Mouse (Mus musculus): Measurements from ENCODE around the gene Ap1s1. TPM values are rescaled to one million over a fixed set of nuclear protein-coding genes. Genes with fewer than 3 reads are reported as not detected.
A peak's percentile ranks its signal among the peaks of the same experiment; 100 is the strongest.

Gene Ap1s1
- polyA plus RNA-seq, 1 experiment = 168 TPM

- no peak for DNase-seq
- no peaks in the 10 kb centered on the region for H3K27me3 ChIP-seq (ENCODE audit: control insufficient read depth, insufficient read depth, low read length)
- H3K4me3 ChIP-seq (replicated peaks; ENCODE audit: insufficient read depth, low read depth, low read length) = no peak overlapping the region
- H3K4me1 ChIP-seq (ENCODE audit: control insufficient read depth, insufficient read depth, low read length) = no peaks in the 10 kb centered on the region
- no peak overlapping the region for H3K27ac ChIP-seq (ENCODE audit: insufficient read depth, low read length)
- TF ChIP-seq POLR2A (IDR thresholded peaks at IDR 0.05; ENCODE audit: borderline replicate concordance, insufficient read depth, low read length) (no peak), CTCF (IDR thresholded peaks at IDR 0.05; ENCODE audit: borderline replicate concordance, insufficient read depth, low read depth, low read length) (no peak)
- WGBS = 94% methylated on average over 4 of the region's 4 CpGs
These were observed 37.1 kb upstream of the Ap1s1 start for GRCm38 (mm10) chr5:137083051-137083450.

GRCm38 (mm10) chr5:137079849-137080248 is 33.9 kb upstream of the Ap1s1 start:
- peaks cover 18% of the 10 kb centered on the region for H3K4me1 ChIP-seq (ENCODE audit: control insufficient read depth, insufficient read depth, low read length)
- WGBS = 88% methylated on average over 5 of the region's 5 CpGs
- H3K27me3 ChIP-seq (ENCODE audit: control insufficient read depth, insufficient read depth, low read length) = no peaks in the 10 kb centered on the region
- DNase-seq = no peak
- no peak overlapping the region for H3K4me3 ChIP-seq (replicated peaks; ENCODE audit: insufficient read depth, low read depth, low read length)
- TF ChIP-seq POLR2A (IDR thresholded peaks at IDR 0.05; ENCODE audit: borderline replicate concordance, insufficient read depth, low read length) = no peak
- TF ChIP-seq CTCF (IDR thresholded peaks at IDR 0.05; ENCODE audit: borderline replicate concordance, insufficient read depth, low read depth, low read length) = no peak
- no peak overlapping the region for H3K27ac ChIP-seq (ENCODE audit: insufficient read depth, low read length)

GRCm38 (mm10) chr5:137078616-137079015 is 32.7 kb upstream of the Ap1s1 start:
- Histone ChIP-seq H3K4me1 (ENCODE audit: control insufficient read depth, insufficient read depth, low read length) (peaks cover 22% of the 10 kb centered on the region), H3K27ac (ENCODE audit: insufficient read depth, low read length) (no peak overlapping the region), H3K27me3 (ENCODE audit: control insufficient read depth, insufficient read depth, low read length) (no peaks in the 10 kb centered on the region), H3K4me3 (replicated peaks; ENCODE audit: insufficient read depth, low read depth, low read length) (no peak overlapping the region)
- no peak for DNase-seq
- TF ChIP-seq CTCF (IDR thresholded peaks at IDR 0.05; ENCODE audit: borderline replicate concordance, insufficient read depth, low read depth, low read length) = no peak
- TF ChIP-seq POLR2A (IDR thresholded peaks at IDR 0.05; ENCODE audit: borderline replicate concordance, insufficient read depth, low read length) = no peak
- 79% methylated on average over 6 of the region's 6 CpGs for WGBS

GRCm38 (mm10) chr5:137078041-137078440 is 32.1 kb upstream of the Ap1s1 start:
- Histone ChIP-seq H3K4me3 (replicated peaks; ENCODE audit: insufficient read depth, low read depth, low read length) (no peak overlapping the region), H3K27me3 (ENCODE audit: control insufficient read depth, insufficient read depth, low read length) (no peaks in the 10 kb centered on the region), H3K4me1 (ENCODE audit: control insufficient read depth, insufficient read depth, low read length) (peaks cover 23% of the 10 kb centered on the region), H3K27ac (ENCODE audit: insufficient read depth, low read length) (no peak overlapping the region)
- WGBS = 71% methylated on average over 14 of the region's 14 CpGs
- DNase-seq = no peak
- TF ChIP-seq POLR2A (IDR thresholded peaks at IDR 0.05; ENCODE audit: borderline replicate concordance, insufficient read depth, low read length) (no peak), CTCF (IDR thresholded peaks at IDR 0.05; ENCODE audit: borderline replicate concordance, insufficient read depth, low read depth, low read length) (no peak)

GRCm38 (mm10) chr5:137077187-137077586 is 31.3 kb upstream of the Ap1s1 start:
- 87% methylated on average over 7 of the region's 7 CpGs for WGBS
- no peaks in the 10 kb centered on the region for H3K27me3 ChIP-seq (ENCODE audit: control insufficient read depth, insufficient read depth, low read length)
- no peak for TF ChIP-seq POLR2A (IDR thresholded peaks at IDR 0.05; ENCODE audit: borderline replicate concordance, insufficient read depth, low read length)
- TF ChIP-seq CTCF (IDR thresholded peaks at IDR 0.05; ENCODE audit: borderline replicate concordance, insufficient read depth, low read depth, low read length) = no peak
- no peak overlapping the region for H3K4me3 ChIP-seq (replicated peaks; ENCODE audit: insufficient read depth, low read depth, low read length)
- H3K27ac ChIP-seq (ENCODE audit: insufficient read depth, low read length) = no peak overlapping the region
- no peak for DNase-seq
- peaks cover 31% of the 10 kb centered on the region for H3K4me1 ChIP-seq (ENCODE audit: control insufficient read depth, insufficient read depth, low read length)

- peak; percentile 27 to 73 for DNase-seq
- H3K4me3 ChIP-seq (replicated peaks; ENCODE audit: insufficient read depth, low read depth, low read length) = no peak overlapping the region
- peaks cover 31% of the 10 kb centered on the region for H3K4me1 ChIP-seq (ENCODE audit: control insufficient read depth, insufficient read depth, low read length)
- H3K27ac ChIP-seq (ENCODE audit: insufficient read depth, low read length) = peak overlapping the region; percentile 36; the same call in 1 of the 2 replicates
- WGBS = 18% methylated on average over 12 of the region's 12 CpGs
- no peaks in the 10 kb centered on the region for H3K27me3 ChIP-seq (ENCODE audit: control insufficient read depth, insufficient read depth, low read length)
- TF ChIP-seq CTCF (IDR thresholded peaks at IDR 0.05; ENCODE audit: borderline replicate concordance, insufficient read depth, low read depth, low read length) (no peak), POLR2A (IDR thresholded peaks at IDR 0.05; ENCODE audit: borderline replicate concordance, insufficient read depth, low read length) (no peak)
These were observed 30.4 kb upstream of the Ap1s1 start for GRCm38 (mm10) chr5:137076191-137076930.

- H3K27me3 ChIP-seq (ENCODE audit: control insufficient read depth, insufficient read depth, low read length) = no peaks in the 10 kb centered on the region
- WGBS = 24% methylated on average over 6 of the region's 6 CpGs
- peak; percentile 65 to 81 for DNase-seq
- peaks cover 31% of the 10 kb centered on the region for H3K4me1 ChIP-seq (ENCODE audit: control insufficient read depth, insufficient read depth, low read length)
- H3K27ac ChIP-seq (ENCODE audit: insufficient read depth, low read length) = no peak overlapping the region
- H3K4me3 ChIP-seq (replicated peaks; ENCODE audit: insufficient read depth, low read depth, low read length) = no peak overlapping the region
- TF ChIP-seq CTCF (IDR thresholded peaks at IDR 0.05; ENCODE audit: borderline replicate concordance, insufficient read depth, low read depth, low read length) (no peak), POLR2A (IDR thresholded peaks at IDR 0.05; ENCODE audit: borderline replicate concordance, insufficient read depth, low read length) (no peak)
These were observed 29.8 kb upstream of the Ap1s1 start for GRCm38 (mm10) chr5:137075726-137076125.

- 82% methylated on average over 6 of the region's 6 CpGs for WGBS
- Histone ChIP-seq H3K4me3 (replicated peaks; ENCODE audit: insufficient read depth, low read depth, low read length) (no peak overlapping the region), H3K27ac (ENCODE audit: insufficient read depth, low read length) (no peak overlapping the region), H3K27me3 (ENCODE audit: control insufficient read depth, insufficient read depth, low read length) (no peaks in the 10 kb centered on the region), H3K4me1 (ENCODE audit: control insufficient read depth, insufficient read depth, low read length) (peaks cover 31% of the 10 kb centered on the region)
- TF ChIP-seq CTCF (IDR thresholded peaks at IDR 0.05; ENCODE audit: borderline replicate concordance, insufficient read depth, low read depth, low read length) (no peak), POLR2A (IDR thresholded peaks at IDR 0.05; ENCODE audit: borderline replicate concordance, insufficient read depth, low read length) (no peak)
- no peak for DNase-seq
These were observed 28.3 kb upstream of the Ap1s1 start for GRCm38 (mm10) chr5:137074191-137074651.
